Mouse (Mus musculus) hindbrain, embryonic 16.5 days (tissue): ENCODE results near the gene Shank1. TPM values are rescaled to one million over a fixed set of nuclear protein-coding genes. Genes with fewer than 3 reads are reported as not detected.
A peak's percentile ranks its signal among the peaks of the same experiment; 100 is the strongest.
"Not testable (repeated sequence)": the region's sequence is repeated elsewhere in the genome, so short reads cannot be mapped to it uniquely, and the experiment has no call there.

ENCODE experiments used
- ATAC-seq: fragments of 200-750 bp; cut with Nextera tagmentation; 2 replicates; pipeline ENCODE4 v1.8.0; 2017; ENCODE audit warnings: moderate TSS enrichment, moderate library complexity
- H3K27ac ChIP-seq: fragments of 300-500 bp; sonication (generic); 2 replicates; pipeline ENCODE4 v1.5.1; 2014; ENCODE audit warnings: low read depth, mild to moderate bottlenecking, control low read depth, low read length, moderate library complexity
- H3K27me3 ChIP-seq: fragments of 300-500 bp; sonication (generic); replicated peaks from 2 replicates; pipeline ENCODE4 v1.6.1; 2014; ENCODE audit warnings: low read length; ENCODE audit not compliant: control insufficient read depth, insufficient read depth
- H3K36me3 ChIP-seq: fragments of 300-500 bp; sonication (generic); 2 replicates; pipeline ENCODE4 v1.6.1; 2014; ENCODE audit warnings: mild to moderate bottlenecking, low read length, moderate library complexity, mixed read lengths; ENCODE audit not compliant: control insufficient read depth, insufficient read depth
- H3K4me1 ChIP-seq: fragments of 300-500 bp; sonication (generic); 2 replicates; pipeline ENCODE4 v1.6.1; 2014; ENCODE audit warnings: low read depth, low read length; ENCODE audit not compliant: control insufficient read depth, insufficient read depth
- H3K4me2 ChIP-seq: fragments of 300-500 bp; sonication (generic); 2 replicates; pipeline ENCODE4 v1.6.1; 2014; ENCODE audit warnings: mild to moderate bottlenecking, low read length, control low read depth, moderate library complexity
- H3K4me3 ChIP-seq: fragments of 300-500 bp; sonication (generic); 2 replicates; pipeline ENCODE4 v1.5.1; 2014; ENCODE audit warnings: mild to moderate bottlenecking, low read length, control low read depth, moderate library complexity
- H3K9ac ChIP-seq: fragments of 300-500 bp; sonication (generic); 2 replicates; pipeline ENCODE4 v1.6.1; 2014; ENCODE audit warnings: low read depth, mild to moderate bottlenecking, control low read depth, low read length, moderate library complexity
- H3K9me3 ChIP-seq: fragments of 300-500 bp; sonication (generic); 2 replicates; pipeline ENCODE4 v1.6.1; 2014; ENCODE audit warnings: mild to moderate bottlenecking, low read length, moderate library complexity; ENCODE audit not compliant: control insufficient read depth
- WGBS: fragments of 180-500 bp; shearing (Covaris S2); extraction: QIAGEN DNeasy Blood & Tissue Kit; methylation state at CpG from one replicate; pipeline ENCODE4 v1.1.7; 2014; 5-methylcytosine and 5-hydroxymethylcytosine counted together
- polyA plus RNA-seq: library from polyadenylated mRNA; unstranded; fragments of >200 nt; fragmentation: Nextera tagmentation; extraction: Ambion mirVana; gene quantifications from 2 replicates; pipeline ENCODE4 v1.2.1, GENCODE M21; 2015

Shank1 gene
- polyA plus RNA-seq, 1 experiment from 2014 or later: 33.6 TPM

DNA sequence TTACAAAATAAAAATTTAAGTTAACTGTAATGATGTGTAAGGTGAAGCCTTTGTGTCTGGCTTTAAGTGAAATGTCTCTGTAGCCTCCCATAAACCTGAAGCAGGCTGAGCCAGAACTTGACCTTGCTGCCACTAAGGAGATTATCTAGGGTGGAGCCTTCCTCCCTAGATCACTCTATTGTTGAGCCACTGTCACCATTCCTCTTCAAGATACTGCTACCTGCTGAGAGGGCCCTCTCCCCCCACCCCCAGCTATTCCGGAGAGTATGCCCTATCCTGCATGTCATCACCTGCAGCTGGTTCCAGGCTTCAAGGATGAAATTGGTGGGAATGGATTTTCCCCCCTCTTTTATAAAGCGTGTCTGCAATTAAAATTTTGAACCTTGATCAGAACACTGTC, 12.6 kb upstream of the Shank1 start:
- H3K9me3 ChIP-seq, ATAC-seq, H3K4me1 ChIP-seq, H3K4me2 ChIP-seq, H3K27ac ChIP-seq, H3K4me3 ChIP-seq, H3K9ac ChIP-seq, H3K27me3 ChIP-seq, H3K36me3 ChIP-seq: not testable (repeated sequence)
- 82% methylated on average over 2 of the region's 2 CpGs for WGBS

DNA sequence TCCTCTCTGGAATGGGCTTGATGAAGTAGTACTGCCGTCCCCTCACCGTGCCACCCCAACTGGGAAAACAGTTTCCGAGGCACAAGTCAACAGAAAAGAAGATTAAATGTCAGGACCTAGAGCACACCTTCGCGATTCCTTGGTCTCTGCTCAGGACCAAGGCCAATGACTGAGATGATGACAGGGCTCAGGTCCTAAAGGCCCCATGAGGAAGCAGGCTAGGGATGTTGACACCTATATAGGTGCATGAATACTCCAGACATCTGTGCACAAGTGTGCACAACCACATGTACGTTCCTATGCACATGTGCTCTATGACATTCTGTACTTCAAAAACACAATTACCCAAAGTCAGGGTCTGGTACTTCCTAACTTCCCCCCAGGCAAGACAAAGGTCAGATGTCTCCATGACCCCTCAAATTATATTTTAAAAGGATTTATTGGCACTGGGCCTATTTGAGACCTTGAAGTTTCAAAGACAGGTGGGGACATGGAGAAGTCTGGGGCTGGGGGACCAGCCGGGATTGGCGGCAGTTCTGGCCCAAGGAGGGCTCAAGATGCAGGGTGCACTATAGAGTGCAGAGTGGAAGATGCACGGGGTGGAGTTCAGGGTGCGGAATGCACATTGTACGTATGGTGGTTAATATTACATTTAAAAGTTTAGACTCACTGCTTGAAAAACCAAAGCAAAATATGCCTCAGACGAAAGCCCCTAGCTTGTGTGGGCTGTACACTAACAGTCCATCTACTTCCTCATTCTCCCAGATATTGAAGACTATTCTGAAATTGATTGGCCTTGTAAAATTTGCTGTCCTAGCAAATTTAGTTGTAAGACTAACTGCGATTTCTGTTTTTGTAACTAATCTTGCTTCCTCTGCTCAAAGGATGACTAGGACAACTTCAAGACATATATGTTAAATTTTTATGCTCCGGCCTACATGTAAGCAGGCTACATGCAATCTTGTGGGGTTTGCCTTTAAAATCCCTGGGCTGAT, 6.4 kb upstream of the Shank1 start:
- WGBS: 87% methylated on average over 14 of the region's 14 CpGs
- peaks cover 10% of the 10 kb centered on the region for H3K4me1 ChIP-seq

DNA sequence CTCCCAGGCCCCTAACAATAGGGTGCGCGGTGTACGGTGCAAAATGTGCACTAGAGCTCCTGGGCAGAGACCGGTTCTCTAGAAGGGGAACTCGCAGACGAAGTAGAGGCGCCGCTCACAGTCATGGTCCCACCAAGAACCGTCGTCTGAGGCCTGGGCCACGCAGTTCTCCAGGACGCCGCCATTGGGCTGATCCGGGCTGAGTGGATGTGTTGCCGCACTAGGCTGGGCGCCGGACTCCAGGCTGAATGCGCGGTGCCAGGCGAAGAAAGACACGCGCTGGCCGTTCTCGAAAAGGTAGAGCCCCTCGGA, 5.6 kb upstream of the Shank1 start:
- H3K9me3 ChIP-seq: no peaks in the 10 kb centered on the region
- H3K9ac ChIP-seq: peak overlapping the region; percentile 91
- peak; percentile 37 for ATAC-seq
- H3K4me2 ChIP-seq: peak overlapping the region; percentile 77
- 0% methylated on average over 25 of the region's 25 CpGs for WGBS
- no peaks in the 10 kb centered on the region for H3K27me3 ChIP-seq
- H3K4me1 ChIP-seq: peaks cover 10% of the 10 kb centered on the region
- H3K27ac ChIP-seq: peak overlapping the region; percentile 91
- peak overlapping the region; percentile 71 for H3K4me3 ChIP-seq
- H3K36me3 ChIP-seq: no peaks in the 10 kb centered on the region

More for the DNA sequence above, 6.4 kb upstream of the Shank1 start:
- Histone ChIP-seq H3K27ac (peak overlapping the region; percentile 91), H3K9me3 (no peaks in the 10 kb centered on the region), H3K27me3 (no peaks in the 10 kb centered on the region), H3K4me2 (peak overlapping the region; percentile 77), H3K4me3 (peak overlapping the region; percentile 71), H3K36me3 (no peaks in the 10 kb centered on the region), H3K9ac (peak overlapping the region; percentile 91)
- no peak for ATAC-seq

GRCm38 (mm10) chr7:44304775-44305641, 5.0 kb upstream of the Shank1 start:
- Histone ChIP-seq H3K27ac (peak overlapping the region; percentile 91), H3K9ac (peak overlapping the region; percentile 91), H3K36me3 (no peaks in the 10 kb centered on the region), H3K4me3 (peak overlapping the region; percentile 71), H3K9me3 (no peaks in the 10 kb centered on the region), H3K4me1 (peaks cover 10% of the 10 kb centered on the region), H3K4me2 (peak overlapping the region; percentile 77), H3K27me3 (no peaks in the 10 kb centered on the region)
- peak; percentile 95 for ATAC-seq
- WGBS: 1% methylated on average over 49 of the region's 49 CpGs

DNA sequence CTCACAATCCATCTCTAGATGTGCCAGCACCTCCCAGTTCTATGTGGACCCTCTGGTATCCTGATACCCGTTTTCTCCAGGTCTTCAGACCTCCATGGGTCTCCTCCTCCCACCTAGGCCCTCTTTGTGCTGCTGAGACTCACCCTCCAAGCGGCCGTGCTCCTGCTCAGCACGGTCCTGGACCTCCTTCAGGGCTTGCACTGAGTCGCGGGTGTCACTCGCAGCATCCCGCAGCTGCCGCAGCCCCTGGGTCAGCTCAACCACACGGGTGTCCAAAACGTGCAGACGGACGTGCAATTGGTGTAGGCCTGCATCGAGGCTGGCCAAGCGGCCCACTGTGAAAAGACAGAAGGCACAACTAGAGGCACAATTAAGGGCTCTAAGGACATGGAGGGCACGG, 4.4 kb upstream of the Shank1 start:
- Histone ChIP-seq H3K9me3 (no peaks in the 10 kb centered on the region), H3K27me3 (no peaks in the 10 kb centered on the region), H3K9ac (peak overlapping the region; percentile 25), H3K4me2 (peak overlapping the region; percentile 77), H3K36me3 (no peaks in the 10 kb centered on the region), H3K27ac (peak overlapping the region; percentile 69), H3K4me3 (peak overlapping the region; percentile 71), H3K4me1 (peaks cover 10% of the 10 kb centered on the region)
- 9% methylated on average over 16 of the region's 16 CpGs for WGBS
- ATAC-seq: no peak; the same call in 1 of the 2 replicates

DNA sequence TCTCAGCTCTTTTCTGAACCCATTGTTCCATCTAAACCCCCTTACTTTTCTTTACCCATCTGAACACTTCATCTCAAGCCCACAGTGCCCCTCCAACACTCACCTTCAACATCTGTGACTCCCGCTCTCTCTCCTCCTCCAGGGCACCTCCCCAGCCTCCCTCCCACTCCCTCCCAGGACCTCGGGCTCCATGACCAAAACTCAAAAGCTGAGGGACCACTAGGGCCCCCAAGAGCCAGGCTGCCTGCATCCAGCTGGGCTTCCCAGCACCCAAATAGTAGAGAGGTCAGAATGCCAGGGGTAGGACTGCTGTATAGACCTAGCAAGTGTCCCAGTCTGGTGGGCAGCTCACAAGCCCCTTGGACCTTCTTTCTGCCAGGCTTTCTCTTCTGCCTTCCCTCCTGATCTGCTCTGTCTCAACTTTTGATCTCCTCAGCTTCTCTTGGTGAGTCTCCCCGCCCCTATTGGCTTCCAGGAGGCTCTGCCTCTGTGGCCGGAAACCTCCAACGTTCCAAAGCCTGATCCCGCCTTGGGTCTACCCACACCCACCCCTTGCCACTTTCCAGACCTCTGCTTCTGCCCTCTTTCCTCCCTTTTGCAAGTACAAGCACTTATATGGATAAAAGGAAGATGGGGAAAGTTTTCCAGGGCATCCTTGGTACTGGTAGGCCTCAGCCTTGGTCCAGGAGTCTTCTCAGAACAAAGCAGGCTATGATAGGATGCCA, 3.4 kb upstream of the Shank1 start, which contains the start of gene Clec11a:
Gene Clec11a, minus strand, starts transcription at position 387 of the 725 bp plus-strand sequence.
- H3K4me3 ChIP-seq: peak within 1 kb of the TSS; percentile 71
- 55% methylated on average over 6 of the region's 6 CpGs for WGBS

GRCm38 (mm10) chr7:44307261-44308020, 2.6 kb upstream of the Shank1 start:
- no peak for ATAC-seq
- H3K36me3 ChIP-seq: no peaks in the 10 kb centered on the region
- H3K27me3 ChIP-seq: no peaks in the 10 kb centered on the region
- no peak overlapping the region for H3K4me3 ChIP-seq
- H3K4me2 ChIP-seq: no peak overlapping the region
- no peak overlapping the region for H3K27ac ChIP-seq
- H3K4me1 ChIP-seq: peaks cover 25% of the 10 kb centered on the region
- H3K9me3 ChIP-seq: no peaks in the 10 kb centered on the region
- H3K9ac ChIP-seq: no peak overlapping the region
- WGBS: 49% methylated on average over 9 of the region's 9 CpGs

More for the DNA sequence above, 3.4 kb upstream of the Shank1 start, which contains the start of gene Clec11a:
- peak within 1 kb of the TSS; percentile 77 for H3K4me2 ChIP-seq
- peaks cover 18% of the 10 kb centered on the region for H3K4me1 ChIP-seq
- H3K9ac ChIP-seq: peak within 1 kb of the TSS; percentile 25
- no peaks in the 10 kb centered on the region for H3K36me3 ChIP-seq
- H3K27me3 ChIP-seq: no peaks in the 10 kb centered on the region
- peak within 1 kb of the TSS; percentile 69 for H3K27ac ChIP-seq
- no peak for ATAC-seq
- H3K9me3 ChIP-seq: no peaks in the 10 kb centered on the region

GRCm38 (mm10) chr7:44310285-44310877, 328 bp downstream of the Shank1 start:
- Histone ChIP-seq H3K9me3 (no peaks in the 10 kb centered on the region), H3K4me1 (peaks cover 20% of the 10 kb centered on the region), H3K36me3 (peaks cover 10% of the 10 kb centered on the region), H3K27me3 (no peaks in the 10 kb centered on the region), H3K27ac (peak overlapping the region; percentile 81), H3K4me2 (peak overlapping the region; percentile 73), H3K9ac (peak overlapping the region; percentile 86), H3K4me3 (peak overlapping the region; percentile 73)
- 0% methylated on average over 35 of the region's 40 CpGs for whole genome bisulfite sequencing
- peak; percentile 34; the same call in 1 of the 2 replicates for ATAC-seq
